Mouse (Mus musculus) CH12.LX (cell line): ENCODE data around the gene Mfrp.

ENCODE experiments used
- CTCF ChIP-seq, 2 experiments: IDR thresholded peaks in 1 of 2; conservative IDR thresholded peaks in 1 of 2; 2 replicates each; pipeline ENCODE4 v1.5.1; 2011 to 2012; ENCODE audit warnings: low read depth in 2 of 2, low read length in 2 of 2, improper control_type of control experiment in 1 of 2, inconsistent platforms in 1 of 2, mild to moderate bottlenecking in 1 of 2, moderate library complexity in 1 of 2
- ETS1 ChIP-seq: conservative IDR thresholded peaks from 2 replicates; pipeline ENCODE4 v1.6.1; 2012; ENCODE audit warnings: low read depth, mild to moderate bottlenecking, inconsistent platforms, low read length, improper control_type of control experiment, moderate library complexity

DNA sequence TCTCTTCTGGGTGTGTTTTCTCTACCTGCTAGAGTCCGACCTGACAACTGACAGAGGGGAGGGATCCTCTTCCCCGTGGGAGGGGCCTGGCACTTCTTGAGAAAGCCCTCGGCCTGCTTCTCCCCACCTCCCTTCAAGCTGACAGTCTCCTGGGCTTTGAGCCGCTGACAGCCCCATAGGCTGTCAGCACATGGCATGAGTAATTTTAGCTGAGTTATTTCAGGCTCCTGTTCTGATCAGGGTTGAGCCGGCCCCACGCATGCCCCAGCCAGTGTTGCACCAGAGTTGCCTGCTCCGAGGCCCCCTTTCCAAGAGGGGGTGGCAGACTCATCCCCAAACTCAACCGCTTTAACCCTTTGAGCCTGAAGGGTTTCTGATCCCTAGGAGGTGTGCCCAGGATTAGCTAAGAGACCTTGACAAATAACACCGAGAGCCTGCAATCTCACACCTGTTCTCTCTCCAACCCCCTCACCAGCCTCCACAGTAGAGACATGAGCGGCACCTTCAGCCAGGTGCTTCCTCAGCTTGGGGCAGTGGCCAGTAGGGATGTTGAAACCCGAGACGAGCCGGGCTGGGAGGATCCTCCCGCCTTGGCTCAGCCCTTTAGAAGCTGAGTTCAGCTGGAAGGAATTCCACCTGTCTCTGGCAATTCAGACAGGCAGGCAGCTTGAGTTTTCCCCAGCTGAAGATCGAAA is 13.6 kb upstream of the Mfrp start:
- peak; percentile 56 for TF ChIP-seq ETS1
- no peak for TF ChIP-seq CTCF (conservative IDR thresholded peaks at IDR 0.05 in 1 of 2, IDR thresholded peaks at IDR 0.05 in 1 of 2; ENCODE audit: low read depth in 2 of 2, low read length in 2 of 2)
